Mouse (Mus musculus) cerebellum, adult (tissue): ENCODE data around the gene Golga3.
A peak's percentile ranks its signal among the peaks of the same experiment; 100 is the strongest.

Experiments used
- ATAC-seq: cut with Nextera tagmentation; 2 replicates; pipeline ENCODE4 v1.9.2; 2017; ENCODE audit warnings: mild to moderate bottlenecking, moderate library complexity, mixed read lengths; ENCODE audit not compliant: insufficient number of reproducible peaks, low FRiP score, low TSS enrichment

The Golga3 gene

GRCm38 (mm10) chr5:110230780-110231461 lies 54.4 kb downstream of the Golga3 start, which contains the start of gene Ankle2:
Ankle2 (plus strand) TSS chr5:110231004.
- peak; percentile 88 for ATAC-seq

GRCm38 (mm10) chr5:110231638-110232037 lies 55.1 kb downstream of the Golga3 start:
- ATAC-seq, result no peak

DNA sequence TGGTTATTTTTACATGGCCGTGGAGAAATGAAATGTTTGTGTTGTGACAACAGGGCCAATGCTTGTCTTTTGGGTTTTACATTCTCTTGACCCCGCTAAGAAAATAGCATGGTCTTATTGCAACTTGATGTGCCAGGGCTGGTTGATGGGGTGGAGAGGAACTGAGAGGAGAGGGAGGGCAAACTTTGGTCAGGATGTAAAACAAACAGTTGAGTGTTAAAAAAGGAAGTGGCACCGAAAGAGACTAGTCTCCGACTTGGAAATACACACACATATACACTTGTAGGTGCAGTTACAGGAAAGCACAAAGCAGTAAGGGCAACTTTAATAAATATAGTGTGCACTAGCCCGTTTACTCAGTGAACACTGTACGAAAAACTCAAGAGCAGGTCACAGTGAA lies 55.8 kb downstream of the Golga3 start:
- ATAC-seq, result no peak

- ATAC-seq, result no peak
These were observed 67.6 kb downstream of the Golga3 start for GRCm38 (mm10) chr5:110244091-110244490.

- no peak for ATAC-seq
These were observed 90.4 kb downstream of the Golga3 start for GRCm38 (mm10) chr5:110266941-110267340.

- ATAC-seq, result peak; percentile 79
These were observed 92.9 kb downstream of the Golga3 start, which contains the start of gene Pgam5 for GRCm38 (mm10) chr5:110269141-110270101. Pgam5 (minus strand) TSS chr5:110269913.

DNA sequence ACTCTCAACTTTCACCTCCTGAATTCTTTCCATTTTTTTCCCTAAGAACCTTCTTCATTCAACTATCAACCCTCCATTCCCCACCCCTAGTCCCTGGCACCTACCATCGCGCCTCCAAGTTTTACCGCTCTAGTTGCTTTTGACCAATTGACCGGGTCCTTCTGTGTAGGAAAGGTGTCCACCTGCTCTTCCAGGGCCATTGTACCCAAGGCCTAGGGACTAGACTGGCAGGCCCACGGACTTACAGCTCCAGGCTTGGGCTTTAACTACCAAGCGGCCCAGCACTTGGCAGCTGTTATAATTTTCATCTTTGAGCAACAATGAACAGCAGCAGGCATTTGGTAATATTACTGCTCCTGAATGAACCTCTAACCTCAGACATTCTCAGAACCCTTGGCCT lies 93.7 kb downstream of the Golga3 start:
- no peak for ATAC-seq

DNA sequence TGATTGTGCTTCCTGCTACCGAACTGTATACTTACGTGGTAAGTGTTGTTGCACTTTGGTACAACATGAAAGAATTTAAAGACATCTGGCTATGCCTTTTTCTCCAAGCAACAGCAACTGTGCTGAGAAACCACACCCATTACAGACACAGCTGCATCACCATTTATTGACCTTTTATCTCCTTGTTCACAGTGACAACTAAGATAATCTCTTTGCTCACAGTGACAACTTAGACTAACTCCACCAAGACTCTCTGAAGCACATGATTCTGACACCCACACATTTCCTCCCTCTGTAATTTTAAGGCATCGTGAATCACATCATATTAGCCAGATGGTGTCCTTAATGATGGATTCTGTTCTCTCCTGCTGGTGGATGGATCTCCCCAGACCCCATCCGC lies 97.6 kb downstream of the Golga3 start:
- ATAC-seq, result no peak

DNA sequence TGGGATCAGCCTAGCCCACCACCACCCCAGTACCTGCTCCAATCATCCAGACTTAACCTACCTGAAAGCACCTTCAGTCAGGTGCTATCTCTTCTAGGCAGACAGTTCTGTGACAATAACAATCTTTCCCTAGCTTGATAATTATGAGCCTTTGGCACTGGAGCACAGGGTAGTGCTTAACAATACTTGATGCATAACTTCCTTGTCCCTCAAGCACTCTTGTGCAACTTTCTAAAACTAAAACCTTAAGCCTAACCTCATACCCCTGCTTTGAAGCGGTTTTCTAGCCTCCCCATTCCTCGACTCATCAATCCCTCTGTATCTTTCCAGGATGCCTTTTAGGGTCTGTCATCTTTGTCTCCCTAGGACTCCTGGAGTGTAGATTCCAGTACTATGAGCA lies 98.3 kb downstream of the Golga3 start:
- ATAC-seq, result no peak
